Mouse (Mus musculus) cerebellum, adult 2 months (tissue): Measurements from ENCODE around the gene Cox10.

ENCODE experiments used
- CTCF ChIP-seq: fragments of 200-500 bp; IDR thresholded peaks from 2 replicates; pipeline ENCODE4 v1.5.1; 2011; ENCODE audit warnings: low read depth, mild to moderate bottlenecking, control low read depth, low read length, moderate library complexity, borderline replicate concordance; ENCODE audit not compliant: insufficient read depth
- POLR2A ChIP-seq: fragments of 200-500 bp; IDR thresholded peaks from 2 replicates; pipeline ENCODE4 v1.6.1; 2011; ENCODE audit warnings: low read length, control low read depth, borderline replicate concordance; ENCODE audit not compliant: insufficient read depth

- TF ChIP-seq CTCF (no peak), POLR2A (no peak)
These were observed 135.3 kb downstream of the Cox10 start for GRCm38 (mm10) chr11:63943947-63944346.
